Mouse (Mus musculus) intestine, postnatal 0 days (tissue): ENCODE measurements around the gene Chit1. TPM values are rescaled to one million over a fixed set of nuclear protein-coding genes. Genes with fewer than 3 reads are reported as not detected.
A peak's percentile ranks its signal among the peaks of the same experiment; 100 is the strongest.

Experiments used
- ATAC-seq: fragments of 200-750 bp; cut with Nextera tagmentation; 2 replicates; pipeline ENCODE4 v1.8.0; 2017; ENCODE audit warnings: mild to moderate bottlenecking, moderate TSS enrichment, moderate library complexity
- H3K27ac ChIP-seq: fragments of 300-500 bp; sonication (generic); 2 replicates; pipeline ENCODE4 v1.5.1; 2014; ENCODE audit warnings: mild to moderate bottlenecking, low read depth, low read length, moderate library complexity
- H3K27me3 ChIP-seq: fragments of 300-500 bp; sonication (generic); replicated peaks from 2 replicates; pipeline ENCODE4 v1.6.1; 2014; ENCODE audit warnings: low read length, mixed read lengths; ENCODE audit not compliant: control insufficient read depth, insufficient read depth
- H3K36me3 ChIP-seq: fragments of 300-500 bp; sonication (generic); 2 replicates; pipeline ENCODE4 v1.6.1; 2014; ENCODE audit warnings: mild to moderate bottlenecking, moderate library complexity; ENCODE audit not compliant: control insufficient read depth, insufficient read depth
- H3K4me1 ChIP-seq: fragments of 300-500 bp; sonication (generic); replicated peaks from 2 replicates; pipeline ENCODE4 v1.6.1; 2014; ENCODE audit warnings: antibody characterized with exemption, low read length, mixed read lengths; ENCODE audit not compliant: control insufficient read depth, insufficient read depth
- H3K4me2 ChIP-seq: fragments of 300-500 bp; sonication (generic); replicated peaks from 2 replicates; pipeline ENCODE4 v1.6.1; 2014; ENCODE audit warnings: low read depth, mild to moderate bottlenecking, moderate library complexity
- H3K4me3 ChIP-seq: fragments of 300-500 bp; sonication (generic); 2 replicates; pipeline ENCODE4 v1.5.1; 2014; ENCODE audit warnings: low read depth, low read length
- H3K9ac ChIP-seq: fragments of 300-500 bp; sonication (generic); 2 replicates; pipeline ENCODE4 v1.6.1; 2014; ENCODE audit warnings: mild to moderate bottlenecking, low read depth, low read length
- H3K9me3 ChIP-seq: fragments of 300-500 bp; sonication (generic); 2 replicates; pipeline ENCODE4 v1.6.1; 2016; ENCODE audit warnings: mixed run types; ENCODE audit not compliant: control insufficient read depth
- CTCF ChIP-seq: sonication (generic); IDR thresholded peaks from 2 replicates; pipeline ENCODE4 v1.5.1; 2016; ENCODE audit warnings: low read depth, mild to moderate bottlenecking, control low read depth, antibody characterized with exemption, moderate library complexity
- WGBS: fragments of 180-500 bp; shearing (Covaris S2); extraction: QIAGEN DNeasy Blood & Tissue Kit; methylation state at CpG from one replicate; pipeline ENCODE4 v1.1.7; 2014; 5-methylcytosine and 5-hydroxymethylcytosine counted together
- polyA plus RNA-seq: library from polyadenylated mRNA; unstranded; fragments of >200 nt; fragmentation: Nextera tagmentation; extraction: Ambion mirVana; gene quantifications from 2 replicates; pipeline ENCODE4 v1.2.1, GENCODE M21; 2015

Gene Chit1
- polyA plus RNA-seq, 1 experiment from 2014 or later, result not detected

GRCm38 (mm10) chr1:134100401-134100800, 10.6 kb upstream of the Chit1 start:
- ATAC-seq, result no peak
- no peak overlapping the region for H3K9ac ChIP-seq
- H3K4me3 ChIP-seq, result no peak overlapping the region
- H3K27ac ChIP-seq, result no peak overlapping the region
- peaks cover 36% of the 10 kb centered on the region for H3K4me1 ChIP-seq
- no peaks in the 10 kb centered on the region for H3K27me3 ChIP-seq
- no peaks in the 10 kb centered on the region for H3K36me3 ChIP-seq
- 89% methylated on average over 5 of the region's 5 CpGs for WGBS
- no peak overlapping the region for H3K4me2 ChIP-seq
- no peak for TF ChIP-seq CTCF
- H3K9me3 ChIP-seq, result no peaks in the 10 kb centered on the region

- TF ChIP-seq CTCF, result no peak
- H3K9me3 ChIP-seq, result no peaks in the 10 kb centered on the region
- H3K27me3 ChIP-seq, result no peaks in the 10 kb centered on the region
- H3K9ac ChIP-seq, result no peak overlapping the region
- no peak overlapping the region for H3K4me2 ChIP-seq
- no peak for ATAC-seq
- no peaks in the 10 kb centered on the region for H3K36me3 ChIP-seq
- H3K4me3 ChIP-seq, result no peak overlapping the region
- WGBS, result 90% methylated on average over 4 of the region's 4 CpGs
- H3K27ac ChIP-seq, result no peak overlapping the region
- H3K4me1 ChIP-seq, result peaks cover 35% of the 10 kb centered on the region
Observed at GRCm38 (mm10) chr1:134100928-134101327, 10.1 kb upstream of the Chit1 start.

- 78% methylated on average over 3 of the region's 3 CpGs for WGBS
- Histone ChIP-seq H3K4me3 (no peak overlapping the region), H3K9ac (no peak overlapping the region), H3K36me3 (no peaks in the 10 kb centered on the region), H3K4me1 (peaks cover 33% of the 10 kb centered on the region), H3K27me3 (no peaks in the 10 kb centered on the region), H3K27ac (no peak overlapping the region), H3K4me2 (no peak overlapping the region), H3K9me3 (no peaks in the 10 kb centered on the region)
- ATAC-seq, result no peak
- TF ChIP-seq CTCF, result no peak
Observed at GRCm38 (mm10) chr1:134101593-134101992, 9.4 kb upstream of the Chit1 start.

GRCm38 (mm10) chr1:134103861-134104260, 7.2 kb upstream of the Chit1 start:
- Histone ChIP-seq H3K27me3 (no peaks in the 10 kb centered on the region), H3K4me1 (peaks cover 10% of the 10 kb centered on the region; the same call in 1 of the 2 replicates), H3K9ac (no peak overlapping the region), H3K27ac (no peak overlapping the region), H3K4me3 (no peak overlapping the region), H3K4me2 (no peak overlapping the region), H3K9me3 (no peaks in the 10 kb centered on the region), H3K36me3 (no peaks in the 10 kb centered on the region)
- TF ChIP-seq CTCF, result no peak
- WGBS, result 53% methylated on average over 5 of the region's 5 CpGs
- ATAC-seq, result no peak

GRCm38 (mm10) chr1:134105043-134105763, 5.8 kb upstream of the Chit1 start:
- H3K9ac ChIP-seq, result no peak overlapping the region
- ATAC-seq, result no peak
- H3K4me2 ChIP-seq, result no peak overlapping the region
- H3K27ac ChIP-seq, result no peak overlapping the region
- H3K27me3 ChIP-seq, result no peaks in the 10 kb centered on the region
- 0 out of 2 replicates have a peak, but pooled peaks cover 3% of the 10 kb centered on the region for H3K4me1 ChIP-seq
- no peaks in the 10 kb centered on the region for H3K36me3 ChIP-seq
- no peaks in the 10 kb centered on the region for H3K9me3 ChIP-seq
- no peak for TF ChIP-seq CTCF
- WGBS, result 79% methylated on average over 11 of the region's 11 CpGs
- H3K4me3 ChIP-seq, result no peak overlapping the region

DNA sequence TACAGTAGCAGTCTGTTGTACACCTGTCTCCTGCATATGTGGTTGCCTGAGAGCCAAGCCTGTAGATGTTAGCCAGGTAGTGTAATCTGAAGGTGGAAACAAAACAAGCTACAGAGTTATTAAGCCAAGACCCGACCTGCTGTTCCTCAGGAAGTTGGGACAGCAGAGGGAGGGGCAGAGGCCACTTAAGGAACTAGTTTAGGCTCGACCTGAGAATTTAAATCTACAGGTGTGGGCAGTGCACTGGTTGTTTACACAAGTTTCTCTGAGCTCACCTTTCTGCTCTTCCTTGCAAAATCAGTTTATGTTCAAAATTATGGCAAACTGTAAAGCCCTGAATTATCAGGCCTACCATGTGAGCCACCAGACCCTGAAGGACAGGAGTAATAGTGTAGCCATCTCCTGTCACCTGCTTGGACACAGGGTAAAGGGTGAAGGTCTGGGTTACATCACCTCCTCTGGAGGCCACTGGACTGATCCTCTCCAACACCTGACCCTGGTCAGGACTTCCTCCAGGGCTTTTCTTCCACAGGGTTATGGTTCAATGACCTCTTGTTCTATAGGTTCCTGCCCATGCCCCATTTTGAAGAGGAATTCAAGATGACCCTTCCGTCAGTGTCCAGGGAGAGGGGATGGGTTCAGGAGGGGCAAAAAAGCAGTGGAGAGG, 5.1 kb upstream of the Chit1 start:
- Histone ChIP-seq H3K4me2 (no peak overlapping the region), H3K36me3 (no peaks in the 10 kb centered on the region), H3K4me1 (0 out of 2 replicates have a peak, but pooled peaks cover 3% of the 10 kb centered on the region), H3K9me3 (no peaks in the 10 kb centered on the region), H3K27ac (no peak overlapping the region), H3K9ac (no peak overlapping the region), H3K4me3 (no peak overlapping the region), H3K27me3 (no peaks in the 10 kb centered on the region)
- no peak for TF ChIP-seq CTCF
- ATAC-seq, result peak; percentile 52; the same call in 1 of the 2 replicates
- WGBS, result 37% methylated on average over 3 of the region's 3 CpGs
